Mouse (Mus musculus) cerebellum, adult 2 months (tissue): ENCODE measurements around the gene Olfr559.

Experiments
- CTCF ChIP-seq: fragments of 200-500 bp; IDR thresholded peaks from 2 replicates; pipeline ENCODE4 v1.5.1; 2011; ENCODE audit warnings: low read depth, mild to moderate bottlenecking, control low read depth, low read length, moderate library complexity, borderline replicate concordance; ENCODE audit not compliant: insufficient read depth
- POLR2A ChIP-seq: fragments of 200-500 bp; IDR thresholded peaks from 2 replicates; pipeline ENCODE4 v1.6.1; 2011; ENCODE audit warnings: low read length, control low read depth, borderline replicate concordance; ENCODE audit not compliant: insufficient read depth

GRCm38 (mm10) chr7:102681916-102682315, 45.4 kb downstream of the Olfr559 start:
- TF ChIP-seq POLR2A, result no peak
- no peak for TF ChIP-seq CTCF
